Mouse (Mus musculus): ENCODE measurements at regions not wholly inside any gene's neighbourhood (a gene's known extent, or its start where the extent isn't known, plus 50 kb on each side); places are given as distances from the start of the nearest gene placed in this dataset.

- no peaks in the 10 kb centered on the region for H3K27me3 ChIP-seq (replicated peaks)
- dilution Hi-C loops (cut with MboI; ENCODE audit: extremely low pct_ligation_motif_present, extremely low pct_unique_long_range_greater_than_20kb, low sequenced_read_pairs) (no loop called here), in situ Hi-C loops (cut with MboI; ENCODE audit: low pct_ligation_motif_present, low pct_unique_long_range_greater_than_20kb, low sequenced_read_pairs) (no loop called here)
- peaks cover 0 to 9% of the 10 kb centered on the region in 2 experiments; a peak in 2 of 4 replicates for H3K4me1 ChIP-seq (ENCODE audit: control insufficient read depth in 1 of 2, insufficient read depth in 2 of 2)
- no peaks in the 10 kb centered on the region for H3K36me3 ChIP-seq (replicated peaks in 1 of 2; ENCODE audit: control insufficient read depth in 1 of 2, insufficient read depth in 1 of 2, low read length in 1 of 2)
- no peaks in the 10 kb centered on the region for H3K79me2 ChIP-seq (replicated peaks; ENCODE audit: control insufficient read depth, extremely low read depth, insufficient read depth, poor library complexity, severe bottlenecking)
- no peaks in the 10 kb centered on the region for H3K9me3 ChIP-seq (replicated peaks; ENCODE audit: low read length)
- H3K27ac ChIP-seq (ENCODE audit: insufficient read depth, low read depth), result no peak overlapping the region
- H3K4me2 ChIP-seq (ENCODE audit: insufficient read depth, low read depth, poor library complexity, severe bottlenecking), result no peak overlapping the region
- H3K4me3 ChIP-seq (replicated peaks in 1 of 3; ENCODE audit: low read depth in 2 of 3, low read length in 2 of 3, poor library complexity in 1 of 3), result no peak overlapping the region
- no peak for DNase-seq (ENCODE audit: extremely low read depth)
- TF ChIP-seq NELFE (IDR thresholded peaks at IDR 0.05; ENCODE audit: low read depth, low read length) (no peak), PAX5 (IDR thresholded peaks at IDR 0.05; ENCODE audit: low read length) (no peak), EP300 (IDR thresholded peaks at IDR 0.05; ENCODE audit: low read length) (no peak), GABPA (IDR thresholded peaks at IDR 0.05; ENCODE audit: insufficient replicate concordance, low read depth, low read length) (no peak), ETS1 (conservative IDR thresholded peaks at IDR 0.05; ENCODE audit: low read depth, low read length) (no peak), USF1 (IDR thresholded peaks at IDR 0.05; ENCODE audit: low read depth, low read length) (no peak), JUN (IDR thresholded peaks at IDR 0.05; ENCODE audit: insufficient read depth, low read depth, low read length) (no peak), E2F4 (IDR thresholded peaks at IDR 0.05; ENCODE audit: insufficient replicate concordance, low read depth, low read length) (no peak), KAT2A (IDR thresholded peaks at IDR 0.05; ENCODE audit: insufficient replicate concordance, low read length) (no peak), MAZ (IDR thresholded peaks at IDR 0.05; ENCODE audit: low read depth, low read length) (no peak), USF2 (conservative IDR thresholded peaks at IDR 0.05; ENCODE audit: low read depth, low read length) (no peak), ZMIZ1 (IDR thresholded peaks at IDR 0.05; ENCODE audit: low read depth, low read length) (no peak), CHD1 (IDR thresholded peaks at IDR 0.05; ENCODE audit: low read depth, low read length) (no peak)
- no peak overlapping the region for H3K9ac ChIP-seq (ENCODE audit: insufficient read depth, low read depth)
These were observed 242.4 kb upstream of the Sstr1 start for GRCm38 (mm10) chr12:57969168-57969567.

- Histone ChIP-seq H3K79me2 (replicated peaks; ENCODE audit: control insufficient read depth, extremely low read depth, insufficient read depth, poor library complexity, severe bottlenecking) (no peaks in the 10 kb centered on the region), H3K4me3 (replicated peaks in 1 of 3; ENCODE audit: low read depth in 2 of 3, low read length in 2 of 3, poor library complexity in 1 of 3) (no peak overlapping the region), H3K4me1 (ENCODE audit: control insufficient read depth in 1 of 2, insufficient read depth in 2 of 2) (peaks cover 0 to 9% of the 10 kb centered on the region in 2 experiments; a peak in 2 of 4 replicates), H3K36me3 (replicated peaks in 1 of 2; ENCODE audit: control insufficient read depth in 1 of 2, insufficient read depth in 1 of 2, low read length in 1 of 2) (no peaks in the 10 kb centered on the region), H3K4me2 (ENCODE audit: insufficient read depth, low read depth, poor library complexity, severe bottlenecking) (no peak overlapping the region), H3K9me3 (replicated peaks; ENCODE audit: low read length) (no peaks in the 10 kb centered on the region), H3K27me3 (replicated peaks) (no peaks in the 10 kb centered on the region), H3K9ac (ENCODE audit: insufficient read depth, low read depth) (no peak overlapping the region), H3K27ac (ENCODE audit: insufficient read depth, low read depth) (no peak overlapping the region)
- in situ Hi-C loops (cut with MboI; ENCODE audit: low pct_ligation_motif_present, low pct_unique_long_range_greater_than_20kb, low sequenced_read_pairs), result no loop called here
- no peak for DNase-seq (ENCODE audit: extremely low read depth)
- TF ChIP-seq TBP (conservative IDR thresholded peaks at IDR 0.05; ENCODE audit: low read depth, low read length) (no peak), CTCF (conservative IDR thresholded peaks at IDR 0.05 in 1 of 2, IDR thresholded peaks at IDR 0.05 in 1 of 2; ENCODE audit: low read depth in 2 of 2, low read length in 2 of 2) (no peak), RAD21 (IDR thresholded peaks at IDR 0.05; ENCODE audit: low read depth, low read length) (no peak), E2F4 (IDR thresholded peaks at IDR 0.05; ENCODE audit: insufficient replicate concordance, low read depth, low read length) (no peak), UBTF (IDR thresholded peaks at IDR 0.05; ENCODE audit: low read depth, low read length) (no peak), JUN (IDR thresholded peaks at IDR 0.05; ENCODE audit: insufficient read depth, low read depth, low read length) (no peak), USF2 (conservative IDR thresholded peaks at IDR 0.05; ENCODE audit: low read depth, low read length) (no peak), KAT2A (IDR thresholded peaks at IDR 0.05; ENCODE audit: insufficient replicate concordance, low read length) (no peak), ELF1 (IDR thresholded peaks at IDR 0.05; ENCODE audit: low read depth, low read length) (no peak), MAX (IDR thresholded peaks at IDR 0.05; ENCODE audit: low read length) (no peak)
- dilution Hi-C loops (cut with MboI; ENCODE audit: extremely low pct_ligation_motif_present, extremely low pct_unique_long_range_greater_than_20kb, low sequenced_read_pairs), result no loop called here
These were observed 241.4 kb upstream of the Sstr1 start for GRCm38 (mm10) chr12:57970163-57970562.
